Mouse (Mus musculus) adrenal gland, postnatal 4 days (tissue): ENCODE results near the gene Pid1. TPM values are rescaled to one million over a fixed set of nuclear protein-coding genes. Genes with fewer than 3 reads are reported as not detected.
A peak's percentile ranks its signal among the peaks of the same experiment; 100 is the strongest.
"Not testable (repeated sequence)": the region's sequence is repeated elsewhere in the genome, so short reads cannot be mapped to it uniquely, and the experiment has no call there.

ENCODE experiments used
- DNase-seq, 2 experiments: peaks; one replicate each; pipeline ENCODE4 v3.0.0; 2021 to 2022; ENCODE audit warnings: low spot score in 2 of 2, mixed read lengths in 2 of 2
- total RNA-seq, 2 experiments: library from RNA; stranded (reverse); gene quantifications; 2 replicates each; pipeline ENCODE4 v1.2.3; 2021

The Pid1 gene
- total RNA-seq, 2 experiments from 2014 or later = 18.5 to 25.5 TPM

DNA sequence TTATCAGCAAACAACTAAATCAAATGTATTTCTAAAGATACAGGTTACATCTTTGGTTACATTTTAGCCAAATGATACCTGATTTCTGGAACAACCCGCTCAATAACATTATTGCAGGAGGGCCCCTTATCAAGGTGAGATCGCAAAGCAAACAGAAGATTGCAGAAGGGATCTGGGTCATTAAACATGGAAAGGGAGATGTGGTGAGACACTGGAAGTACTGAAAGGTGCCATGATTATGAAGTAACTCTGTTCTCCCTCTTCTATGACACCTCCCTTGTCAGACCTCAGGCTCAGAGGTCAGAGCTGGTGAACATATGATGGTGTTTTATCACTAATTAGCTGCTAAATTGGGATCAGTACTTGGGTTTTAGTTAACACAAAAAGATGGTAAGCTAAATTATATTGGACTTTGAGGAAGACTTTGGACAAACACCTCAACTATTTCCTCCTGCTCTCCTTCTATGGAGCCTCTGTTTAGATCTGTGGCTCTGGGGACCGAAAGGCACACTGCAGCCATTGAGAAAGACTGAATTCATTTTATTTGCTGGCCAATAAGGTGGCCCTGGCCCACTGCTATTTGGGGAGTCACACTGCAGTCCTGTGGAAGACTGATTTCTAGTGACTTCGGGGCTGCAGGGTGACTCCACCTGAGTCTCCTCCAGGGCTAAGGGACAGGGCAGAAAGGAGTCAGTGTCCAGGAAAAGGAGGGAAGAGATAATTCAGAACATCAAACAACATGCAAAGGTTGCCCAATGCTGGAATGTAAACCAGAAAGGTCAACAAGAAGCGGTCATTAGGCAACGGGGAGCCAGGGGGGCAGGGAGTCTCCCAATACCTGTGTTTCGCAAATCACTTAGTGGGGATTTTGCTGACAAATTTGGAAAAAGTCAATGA is 85.4 kb downstream of the Pid1 start:
- no peak for DNase-seq

GRCm38 (mm10) chr1:84272951-84273350 is 91.0 kb downstream of the Pid1 start:
- DNase-seq = no peak

DNA sequence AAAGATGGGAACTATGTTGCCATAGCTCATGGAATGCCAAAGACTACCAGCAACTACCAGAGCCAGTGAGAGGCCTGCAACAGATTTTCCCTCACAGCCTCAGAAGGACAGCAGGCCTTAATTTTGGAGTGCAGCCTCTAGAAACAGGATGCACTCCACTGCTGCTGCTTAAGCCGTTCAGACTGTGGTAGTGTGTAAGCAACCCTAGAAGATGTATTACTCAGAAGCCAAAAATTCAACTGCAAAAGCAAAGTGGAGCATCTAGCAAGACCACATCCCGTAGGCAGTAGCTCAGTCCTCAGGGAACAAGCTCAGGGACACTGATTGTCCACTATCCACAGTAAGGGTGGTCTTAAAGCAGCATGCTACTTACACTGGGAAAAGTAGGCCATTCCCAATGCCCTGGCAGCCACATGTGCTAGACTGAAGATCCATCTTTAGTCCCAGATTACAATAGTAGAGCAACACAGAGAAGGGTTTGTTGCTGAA is 92.2 kb downstream of the Pid1 start:
- DNase-seq = no peak

DNA sequence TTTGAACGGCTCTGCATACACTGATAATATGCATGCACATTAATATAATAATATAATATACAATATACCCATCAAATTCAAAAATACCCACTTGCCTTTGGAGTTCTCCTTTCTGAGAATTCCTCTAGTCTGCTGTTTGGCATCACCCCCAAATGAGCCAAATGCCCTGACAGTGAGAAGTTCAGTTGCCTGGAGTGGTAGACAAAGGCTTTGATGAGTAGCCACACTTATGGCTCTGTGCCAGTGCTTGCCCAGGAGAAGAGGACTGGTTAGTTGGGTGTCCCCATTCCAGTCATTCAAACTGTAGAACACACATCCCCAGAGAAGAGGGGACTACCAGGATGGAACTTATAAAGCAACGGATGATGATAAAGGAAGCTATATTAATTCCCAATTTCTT is 106.3 kb downstream of the Pid1 start:
- no peak for DNase-seq

GRCm38 (mm10) chr1:84254361-84254760 is 109.6 kb downstream of the Pid1 start:
- no peak for DNase-seq

GRCm38 (mm10) chr1:84253838-84254237 is 110.1 kb downstream of the Pid1 start:
- DNase-seq = peak in 1 of 2 experiments; percentile 6

- DNase-seq = no peak
These were observed 112.8 kb downstream of the Pid1 start for GRCm38 (mm10) chr1:84251205-84251604.

- DNase-seq = no peak
These were observed 113.2 kb downstream of the Pid1 start for GRCm38 (mm10) chr1:84250770-84251169.

- DNase-seq = no peak
These were observed 114.1 kb downstream of the Pid1 start for GRCm38 (mm10) chr1:84249772-84250338.

- DNase-seq = no peak
These were observed 116.9 kb downstream of the Pid1 start for GRCm38 (mm10) chr1:84247111-84247510.

DNA sequence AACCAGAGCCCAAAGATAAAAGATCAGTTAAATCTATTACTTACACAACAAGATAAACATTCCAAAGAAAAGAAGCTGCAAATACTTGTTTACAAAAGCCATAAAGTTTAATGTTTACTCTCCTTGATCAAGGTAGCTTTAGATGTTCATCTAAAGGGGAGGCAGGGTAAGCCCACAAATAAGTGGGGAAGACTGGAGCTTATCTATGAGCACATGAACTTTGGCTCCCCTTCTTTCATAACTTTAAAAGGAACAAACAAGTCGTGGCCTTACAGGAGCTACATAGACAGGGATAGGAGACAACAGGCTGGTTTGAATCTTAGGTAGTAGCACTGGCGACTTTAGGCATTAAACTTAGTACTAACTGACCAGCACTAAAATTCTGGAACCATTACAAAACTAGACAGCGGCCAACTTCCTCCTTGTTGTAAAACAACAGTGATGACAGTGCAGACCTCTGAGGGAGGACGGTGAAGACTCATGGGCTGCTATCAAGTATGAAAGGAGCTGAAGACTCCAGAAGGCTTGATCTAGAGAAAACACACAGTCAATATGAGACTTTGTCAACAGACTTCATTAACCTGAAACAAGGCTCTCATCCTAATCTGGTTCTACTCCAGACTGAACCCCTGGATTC is 122.7 kb downstream of the Pid1 start:
- no peak for DNase-seq

GRCm38 (mm10) chr1:84240203-84240602 is 123.8 kb downstream of the Pid1 start:
- no peak for DNase-seq

DNA sequence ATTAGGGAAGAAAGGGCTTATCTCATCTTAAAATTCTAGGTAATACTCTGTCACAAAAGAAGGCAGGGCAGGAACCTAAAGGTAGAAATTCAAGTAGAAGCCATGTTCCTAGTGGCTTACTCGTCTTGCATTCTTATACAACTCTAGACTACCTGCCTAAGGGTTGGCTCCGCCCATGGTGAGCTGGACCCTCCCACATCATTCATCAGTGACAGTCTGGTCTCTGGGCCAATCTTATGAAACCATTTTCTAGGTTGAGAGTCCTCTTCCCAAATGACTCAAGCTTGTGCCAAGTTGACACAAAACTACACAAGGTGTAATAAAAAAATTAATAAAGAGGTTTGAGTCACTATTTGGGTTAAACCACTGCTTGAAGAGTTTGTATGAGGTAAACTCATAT is 133.5 kb downstream of the Pid1 start:
- no peak for DNase-seq

DNA sequence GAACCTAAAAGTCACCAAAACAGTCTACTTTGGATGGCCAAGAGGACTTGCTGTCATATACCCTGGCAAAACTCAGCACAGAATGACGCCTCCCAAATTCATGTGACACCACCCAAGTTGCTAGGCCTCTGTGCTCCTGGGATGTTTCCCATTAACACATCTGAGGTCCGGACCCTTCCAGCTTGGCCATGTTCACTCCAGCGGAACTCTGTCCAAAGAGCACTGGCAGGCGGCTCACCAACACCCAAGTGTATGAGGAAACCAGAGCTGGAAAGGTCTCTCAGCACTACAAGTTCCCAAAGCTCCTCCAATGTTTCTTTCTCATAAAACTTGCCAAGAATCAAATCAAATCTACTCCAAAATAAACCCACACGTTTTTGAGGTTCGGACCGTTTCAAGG is 138.4 kb downstream of the Pid1 start:
- DNase-seq = no peak

- DNase-seq = no peak
These were observed 141.9 kb downstream of the Pid1 start for GRCm38 (mm10) chr1:84222051-84222450.

DNA sequence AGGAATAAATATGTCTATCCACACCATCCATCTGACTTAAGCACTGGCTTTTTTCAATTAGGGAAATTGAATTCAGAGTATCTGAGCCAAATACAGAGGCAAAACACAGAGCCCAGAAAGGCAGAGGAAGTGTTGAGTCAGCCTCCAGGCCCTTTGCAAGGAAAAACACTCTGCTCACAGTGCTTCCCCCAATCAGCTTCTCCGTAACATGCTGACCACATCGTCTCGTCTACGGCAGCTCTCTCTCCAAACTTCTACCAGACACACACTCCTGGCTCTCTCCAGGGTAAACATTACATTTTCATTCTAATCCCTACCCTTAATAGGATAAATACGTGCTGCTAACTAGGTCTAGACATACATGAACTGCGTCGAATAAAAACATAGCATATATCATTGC is 145.4 kb downstream of the Pid1 start:
- no peak for DNase-seq

GRCm38 (mm10) chr1:84217777-84218176 is 146.2 kb downstream of the Pid1 start:
- no peak for DNase-seq

DNA sequence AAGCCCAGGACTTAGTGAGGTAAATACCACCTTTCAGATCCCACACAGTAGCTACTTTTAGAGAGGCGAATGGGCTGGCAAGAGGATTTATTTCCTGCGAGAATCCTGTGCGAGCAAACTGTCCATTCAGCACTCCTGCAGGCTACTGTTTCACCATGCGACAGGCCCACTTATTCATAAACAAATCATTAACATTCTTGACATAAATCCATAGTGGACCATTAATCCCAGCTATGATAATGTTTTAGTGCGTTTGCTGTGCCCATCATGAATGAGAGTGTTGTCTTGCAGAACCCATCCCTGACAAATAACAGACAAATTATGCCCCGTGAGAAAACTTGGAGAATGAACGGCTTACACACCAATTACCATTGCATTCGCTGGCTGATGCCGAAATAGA is 152.5 kb downstream of the Pid1 start:
- DNase-seq = no peak

DNA sequence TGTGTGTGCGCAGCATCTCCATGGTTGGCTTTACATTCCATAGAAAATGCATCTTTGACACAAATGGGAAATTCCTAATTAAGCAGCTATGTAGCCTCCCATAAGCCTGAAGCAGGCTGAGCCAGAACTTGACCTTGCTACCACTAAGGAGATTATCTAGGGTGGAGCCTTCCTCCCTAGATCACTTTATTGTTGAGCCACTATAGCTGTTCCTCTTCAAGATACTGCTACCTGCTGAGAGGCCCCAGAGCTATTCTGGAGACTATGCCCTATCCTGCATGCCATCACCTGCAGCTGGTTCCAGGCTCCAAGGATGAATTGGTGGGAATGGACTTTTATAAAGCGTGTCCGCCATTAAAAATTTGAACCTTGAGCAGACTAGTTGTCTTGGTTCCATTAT is 158.2 kb downstream of the Pid1 start:
- not testable (repeated sequence) for DNase-seq

DNA sequence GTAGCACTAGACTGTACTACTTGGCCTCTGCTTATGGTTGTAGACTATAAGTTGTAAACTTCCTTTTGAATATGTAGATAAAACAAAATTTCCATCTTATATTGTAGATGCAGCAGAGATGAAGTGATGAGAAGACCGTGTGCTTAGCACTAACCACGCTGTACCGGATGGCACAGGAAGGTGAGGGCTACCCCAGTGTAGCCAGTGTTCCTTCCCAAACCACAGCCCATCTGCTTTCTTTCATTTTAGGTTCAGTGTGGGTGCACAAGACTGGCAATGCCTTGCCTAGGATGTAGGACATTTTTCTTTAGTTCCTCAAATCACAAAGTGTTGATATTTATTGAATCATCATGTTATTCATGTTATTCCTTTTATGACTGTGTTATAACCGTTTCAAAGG is 160.5 kb downstream of the Pid1 start:
- no peak for DNase-seq

- DNase-seq = no peak
These were observed 164.1 kb downstream of the Pid1 start for GRCm38 (mm10) chr1:84199890-84200289.

DNA sequence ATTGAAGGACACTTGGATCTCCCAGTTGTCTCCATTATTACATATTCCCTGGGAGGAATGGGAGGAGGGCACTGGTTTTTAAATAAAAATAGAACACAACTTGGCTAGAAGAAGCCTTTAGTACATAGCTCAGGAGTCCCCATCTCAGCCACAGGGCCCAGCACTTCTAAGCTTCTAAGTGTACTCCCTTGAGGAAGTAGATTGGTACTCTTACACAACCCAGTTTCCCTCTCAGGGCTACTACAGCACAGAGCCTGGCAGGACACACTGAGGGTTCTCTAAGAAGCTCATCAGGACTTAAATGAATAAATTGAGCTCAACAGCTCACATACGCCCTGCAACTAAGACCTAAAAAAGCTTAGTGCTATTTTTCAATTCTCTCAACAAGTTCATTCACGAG is 165.1 kb downstream of the Pid1 start:
- DNase-seq = no peak
